Mouse (Mus musculus) ES-E14 (cell line): ENCODE data around the gene Abca2.

Experiments
- HCFC1 ChIP-seq: IDR thresholded peaks from 2 replicates; pipeline ENCODE4 v1.6.1; 2012; ENCODE audit warnings: low read length, inconsistent platforms, borderline replicate concordance; ENCODE audit not compliant: insufficient read depth
- MAFK ChIP-seq: IDR thresholded peaks from 2 replicates; pipeline ENCODE4 v1.6.1; 2014; ENCODE audit warnings: mild to moderate bottlenecking, low read depth, low read length, inconsistent platforms; ENCODE audit not compliant: insufficient read depth

- TF ChIP-seq HCFC1 (no peak), MAFK (no peak)
These were observed 51.2 kb downstream of the Abca2 start for GRCm38 (mm10) chr2:25479551-25480311.
